Mouse (Mus musculus): ENCODE results near the gene Arsb.

Arsb gene

DNA sequence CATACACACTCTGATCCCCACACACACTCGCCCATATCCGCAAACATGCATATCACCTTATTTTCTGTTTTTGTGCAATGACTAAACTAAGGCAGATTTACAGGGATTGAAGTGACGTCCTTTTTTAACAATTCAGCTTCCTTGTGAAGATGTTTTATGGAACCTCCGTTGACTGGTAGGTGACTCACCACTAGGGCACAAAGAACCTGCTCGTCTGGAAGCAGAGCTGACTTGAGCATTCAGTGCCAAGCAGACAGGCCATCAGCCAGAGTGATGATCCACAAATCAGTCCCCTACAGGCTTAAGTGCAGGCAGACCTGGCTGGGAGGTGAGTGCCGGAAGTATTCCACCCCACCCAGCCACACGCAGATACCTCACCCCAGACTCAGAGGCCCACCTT, 120.7 kb downstream of the Arsb start:
- DNase-seq (ENCODE audit: low spot score) = no peak

GRCm38 (mm10) chr13:93894105-93894504, 122.7 kb downstream of the Arsb start:
- DNase-seq (ENCODE audit: low spot score) = no peak

DNA sequence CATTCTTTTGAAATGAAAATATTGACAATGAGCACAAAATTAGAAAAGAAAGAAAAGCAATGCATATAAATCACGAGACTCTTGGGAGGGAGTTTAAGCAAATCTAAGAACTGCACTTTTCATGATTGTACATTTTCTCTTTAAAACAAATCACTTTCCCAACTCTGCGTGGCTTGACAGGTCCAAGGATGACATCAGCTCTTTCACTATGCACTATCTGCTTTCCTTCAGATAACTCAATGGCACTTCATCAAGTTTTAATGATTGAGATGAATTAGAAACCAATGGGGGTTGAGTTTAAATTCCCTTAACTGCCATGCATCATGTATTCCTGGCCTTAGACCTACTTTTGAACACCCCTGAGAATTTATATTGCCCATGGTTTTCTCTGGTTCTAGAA, 124.0 kb downstream of the Arsb start:
- DNase-seq (ENCODE audit: low spot score) = no peak

DNA sequence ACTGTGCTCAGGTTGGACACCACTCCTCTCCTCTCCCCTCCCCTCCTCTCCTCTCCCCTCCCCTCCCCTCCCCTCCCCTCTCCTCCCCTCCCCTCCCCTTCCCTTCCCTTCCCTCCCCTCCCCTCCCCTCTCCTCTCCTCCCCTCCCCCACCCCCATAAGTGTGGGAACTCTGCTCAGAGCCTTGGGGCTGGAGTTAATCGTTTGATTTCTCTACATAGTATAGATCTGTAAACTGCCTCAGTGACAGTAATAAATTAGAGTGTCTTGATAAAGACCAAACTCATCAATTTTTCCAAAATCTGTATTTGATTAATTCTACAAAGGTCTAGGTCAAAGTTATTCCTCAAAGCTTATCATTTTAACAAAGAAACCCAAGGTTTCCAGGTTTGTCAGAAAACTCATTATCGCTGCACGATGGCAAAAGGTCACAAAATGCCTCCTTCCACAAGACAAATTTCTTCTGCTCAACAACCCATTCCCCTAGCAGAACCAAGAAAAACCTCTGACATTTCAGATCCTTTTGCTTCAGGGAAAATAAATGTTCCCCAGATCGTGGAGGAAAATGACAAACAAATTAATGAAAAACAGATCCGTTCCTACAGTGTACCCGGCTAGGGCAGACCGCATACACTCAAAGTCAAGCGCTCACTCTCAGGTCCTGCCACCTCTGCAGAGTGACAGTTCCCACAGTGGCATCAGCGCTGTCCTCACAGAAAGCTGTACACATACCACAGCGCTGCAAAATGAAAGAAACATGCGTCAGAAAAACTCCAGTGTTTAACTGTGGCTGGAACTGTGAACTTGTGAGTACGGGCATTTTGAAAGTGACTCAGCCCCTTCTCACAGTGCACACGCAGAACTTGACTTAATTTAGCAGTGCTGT, 126.8 kb downstream of the Arsb start:
- DNase-seq (ENCODE audit: low spot score) = no peak

DNA sequence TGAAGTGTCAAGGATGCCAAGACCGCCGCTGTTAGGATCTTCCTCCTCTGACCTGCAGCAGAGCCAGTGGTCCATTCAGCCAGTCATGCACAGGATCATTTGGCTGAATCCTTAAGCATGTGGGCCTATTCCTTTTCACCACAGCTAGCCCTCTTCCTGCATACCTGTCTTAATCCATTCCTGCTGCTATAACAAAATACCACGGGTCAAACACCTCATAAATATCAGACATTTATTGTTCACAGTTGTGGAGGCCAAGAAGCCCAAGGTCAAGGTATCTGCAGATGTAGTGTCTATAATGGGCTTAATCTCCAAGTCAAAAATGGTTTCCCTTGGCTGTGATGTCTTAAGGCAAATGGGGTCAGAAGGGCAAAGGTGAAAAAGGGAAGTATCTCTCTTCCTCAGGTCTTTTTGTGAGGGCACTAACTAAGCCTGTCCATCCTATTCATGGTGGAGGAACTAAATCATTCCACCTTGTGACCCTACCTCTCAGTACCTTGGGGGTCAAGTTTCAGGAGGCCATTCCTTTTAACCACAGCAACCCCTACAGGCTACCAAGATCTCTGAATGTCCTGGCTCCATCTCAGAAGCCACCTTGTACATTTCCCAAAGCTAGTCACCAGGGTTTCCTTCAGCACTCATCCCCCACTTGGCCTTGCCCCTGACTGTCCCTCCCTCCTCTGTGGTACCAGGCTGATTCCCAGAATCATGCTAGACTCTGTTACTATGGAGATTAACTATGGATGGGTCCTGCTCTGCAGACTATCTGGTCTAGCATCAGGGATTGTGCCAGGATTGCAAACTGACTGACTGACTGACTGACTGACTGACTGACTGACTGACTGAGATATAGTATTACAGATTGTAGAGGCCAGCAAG, 128.2 kb downstream of the Arsb start:
- DNase-seq (ENCODE audit: low spot score) = no peak

DNA sequence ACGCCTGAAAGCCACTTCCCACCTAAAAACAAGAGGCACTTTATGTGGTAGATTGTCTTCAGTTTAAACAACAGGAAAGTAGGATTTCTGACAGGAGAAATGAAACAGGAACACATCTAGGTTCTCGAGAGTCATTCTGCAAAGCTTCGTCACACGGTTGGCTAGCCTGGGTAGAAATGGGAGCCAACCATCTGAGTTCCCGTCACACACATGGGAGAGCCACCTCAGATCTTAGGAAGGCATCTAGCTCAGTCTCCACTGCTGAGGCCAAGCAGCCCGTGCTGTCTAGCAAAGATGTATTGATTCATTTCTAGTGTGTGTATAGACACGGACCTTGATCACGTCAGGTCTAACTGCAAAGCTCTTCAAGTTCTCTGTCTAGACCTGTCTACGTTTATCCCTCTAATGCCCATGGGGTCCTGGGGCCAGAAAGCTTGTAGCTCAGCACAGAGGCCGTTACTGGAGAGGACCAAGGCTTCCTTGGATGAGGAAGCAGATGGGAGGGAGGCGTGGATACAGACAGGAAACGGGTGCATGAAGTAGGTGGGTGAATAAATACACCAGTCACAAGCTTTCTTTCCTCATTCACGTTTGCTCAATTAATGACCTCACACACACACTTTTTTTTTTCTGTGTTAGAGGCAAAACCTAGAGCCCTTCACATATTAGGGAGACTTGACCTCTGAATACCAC, 129.7 kb downstream of the Arsb start:
- DNase-seq (ENCODE audit: low spot score) = no peak

- DNase-seq (ENCODE audit: low spot score) = no peak
Observed at GRCm38 (mm10) chr13:93902126-93902525, 130.7 kb downstream of the Arsb start.

DNA sequence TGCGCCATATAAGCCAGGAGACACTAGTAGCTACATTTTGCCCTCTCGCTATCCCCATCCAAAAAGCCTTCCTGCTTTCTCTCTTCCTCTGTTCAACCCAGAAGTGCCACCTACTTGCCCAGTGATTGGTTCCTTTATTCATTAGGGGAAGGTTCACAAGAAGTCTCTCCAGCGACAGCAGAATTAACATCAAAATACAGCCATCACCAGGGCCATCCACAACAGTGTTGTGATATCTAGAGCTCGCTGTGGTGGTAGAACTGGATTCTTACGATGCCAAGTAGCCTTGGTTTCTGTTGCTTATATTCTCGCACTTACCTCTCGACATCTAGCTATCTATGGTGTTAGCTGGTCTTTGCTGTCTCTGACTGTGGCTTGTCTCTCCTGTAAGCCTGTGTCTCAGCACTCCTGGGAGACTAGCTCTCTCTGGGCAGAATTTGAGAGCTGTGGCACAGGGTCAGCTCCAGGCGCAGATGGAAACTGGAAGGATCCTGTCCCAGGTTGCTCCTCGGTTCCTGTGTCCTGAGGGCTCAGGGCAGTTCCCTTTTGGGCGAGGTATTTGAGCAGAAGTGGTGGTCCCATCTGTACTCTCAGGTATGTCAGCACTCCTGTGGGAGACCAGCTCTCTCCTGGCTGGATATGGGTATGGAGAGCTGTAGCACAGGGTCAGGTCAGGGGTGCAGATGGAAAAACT, 135.3 kb downstream of the Arsb start:
- no peak for DNase-seq (ENCODE audit: low spot score)

GRCm38 (mm10) chr13:93907971-93908370, 136.5 kb downstream of the Arsb start:
- no peak for DNase-seq (ENCODE audit: low spot score)

GRCm38 (mm10) chr13:93909847-93910246, 138.4 kb downstream of the Arsb start:
- DNase-seq (ENCODE audit: low spot score) = no peak

GRCm38 (mm10) chr13:93911037-93911436, 139.6 kb downstream of the Arsb start:
- no peak for DNase-seq (ENCODE audit: low spot score)

GRCm38 (mm10) chr13:93912326-93912915, 141.0 kb downstream of the Arsb start:
- no peak for DNase-seq (ENCODE audit: low spot score)

DNA sequence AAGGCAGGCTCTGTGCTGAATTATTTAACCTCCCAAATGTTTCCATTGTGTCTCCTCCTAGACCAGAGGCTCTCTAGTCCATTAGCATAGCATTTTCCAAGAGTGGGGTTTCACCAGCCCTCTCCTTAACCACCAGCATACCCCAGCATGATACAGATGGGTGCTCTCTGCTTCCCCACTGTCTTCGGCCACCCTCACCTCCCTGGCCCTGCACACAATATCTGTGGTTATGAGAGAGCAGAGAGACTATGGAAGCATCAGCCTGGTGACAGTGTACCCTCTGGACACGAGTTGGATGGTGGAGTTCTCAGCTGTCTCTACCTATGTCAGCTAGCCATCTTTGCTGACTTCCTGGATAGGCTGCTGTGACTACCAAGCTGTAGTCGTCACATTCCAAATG, 142.8 kb downstream of the Arsb start:
- no peak for DNase-seq (ENCODE audit: low spot score)

DNA sequence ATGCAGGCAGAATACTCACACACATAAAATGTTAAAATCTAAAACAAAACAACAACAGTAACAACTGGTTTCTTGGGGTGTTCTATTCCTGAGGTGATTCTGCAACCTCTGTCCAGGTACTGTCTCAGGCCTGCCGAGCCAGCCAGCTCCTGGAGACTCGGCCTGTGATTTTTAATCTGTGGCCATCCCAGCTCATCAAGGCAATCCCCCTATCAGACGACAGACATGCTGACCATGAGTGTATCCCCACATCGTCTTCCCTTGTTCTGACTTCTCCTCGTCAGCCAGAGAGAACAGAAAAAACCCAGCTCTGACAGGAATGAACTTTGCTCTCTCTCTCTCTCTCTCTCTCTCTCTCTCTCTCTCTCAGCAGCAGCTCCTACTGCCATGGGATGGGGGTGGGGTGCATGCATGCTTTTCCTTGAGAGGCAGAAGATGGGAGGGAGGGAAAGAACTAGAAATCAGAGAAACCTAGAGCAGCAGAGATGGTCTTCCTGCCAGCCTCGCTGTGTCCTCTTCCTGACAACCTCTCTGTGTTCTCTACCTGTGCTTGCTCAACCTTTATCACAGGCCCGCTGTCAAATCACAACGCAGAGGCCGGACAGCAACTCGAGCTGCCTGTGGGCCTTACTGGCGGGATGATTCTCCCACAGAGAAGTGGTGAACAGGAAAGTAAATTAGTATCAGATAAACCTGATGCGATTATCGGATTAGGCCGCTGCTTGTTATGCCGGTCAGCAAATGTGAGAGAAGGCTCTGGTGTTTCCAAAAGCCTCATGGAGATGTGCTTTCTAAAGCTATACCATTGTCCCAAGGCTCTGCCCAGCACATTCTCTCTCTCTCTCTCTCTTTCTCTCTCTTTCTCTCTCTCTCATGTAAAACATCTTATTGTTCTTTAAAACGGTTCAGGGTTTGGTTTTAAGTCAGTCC, 144.5 kb downstream of the Arsb start:
- no peak for DNase-seq (ENCODE audit: low spot score)

- DNase-seq (ENCODE audit: low spot score) = no peak
Observed at GRCm38 (mm10) chr13:93919536-93919935, 148.1 kb downstream of the Arsb start.

GRCm38 (mm10) chr13:93920080-93920785, 148.8 kb downstream of the Arsb start:
- no peak for DNase-seq (ENCODE audit: low spot score)

GRCm38 (mm10) chr13:93920786-93921300, 149.4 kb downstream of the Arsb start:
- no peak for DNase-seq (ENCODE audit: low spot score)

DNA sequence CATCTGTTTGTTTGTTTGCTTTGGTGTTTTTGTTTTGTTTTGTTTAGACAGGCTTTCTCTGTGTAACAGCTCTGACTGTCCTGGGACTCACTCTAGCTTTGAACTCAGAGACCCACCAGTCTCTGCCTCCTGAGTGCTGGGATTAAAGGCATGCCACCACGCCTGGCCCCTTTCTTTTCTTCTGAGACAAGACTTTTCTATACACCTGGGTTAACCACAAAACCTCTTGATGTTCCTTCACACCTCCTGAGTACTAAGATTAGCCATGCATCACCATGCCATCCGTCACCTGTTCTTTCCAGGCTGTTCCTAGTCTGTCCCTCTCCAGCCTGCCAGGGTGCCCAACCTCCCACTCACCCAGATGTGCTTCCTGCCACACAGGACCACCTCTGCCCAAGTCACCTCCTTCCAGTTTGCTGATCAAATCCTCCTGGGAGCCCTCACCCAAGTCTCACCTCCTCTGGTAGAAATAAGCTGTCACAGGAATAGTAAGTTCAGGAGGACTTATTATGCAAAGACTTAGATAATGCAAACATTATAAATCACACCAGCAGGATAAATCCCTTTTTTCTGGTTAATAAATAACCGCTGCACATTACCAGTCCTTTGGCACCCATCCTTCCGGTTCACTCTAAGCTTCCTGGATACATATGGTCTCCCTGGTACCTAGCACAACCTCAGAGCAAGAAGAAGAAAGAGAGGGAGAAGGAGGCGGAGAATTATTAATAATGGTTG, 150.6 kb downstream of the Arsb start:
- DNase-seq (ENCODE audit: low spot score) = no peak

DNA sequence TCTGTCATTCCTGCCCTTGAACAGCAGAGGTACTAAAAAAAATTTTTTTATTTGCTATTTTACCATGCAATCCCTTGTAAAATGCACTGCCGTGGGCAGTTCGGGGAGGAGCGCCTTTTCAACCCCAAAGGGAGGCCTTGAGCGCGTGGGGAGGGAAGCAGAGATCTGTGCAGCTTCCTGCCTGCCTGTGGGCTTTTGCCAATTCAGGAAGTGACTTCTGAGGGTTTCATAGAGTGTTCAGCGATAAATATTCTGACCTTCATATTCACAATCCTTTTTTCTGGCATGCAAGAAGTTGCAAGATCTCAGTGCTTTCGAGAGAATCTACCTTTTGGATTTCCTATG, 151.1 kb downstream of the Arsb start:
- no peak for DNase-seq (ENCODE audit: low spot score)
